Mouse (Mus musculus) thymus, postnatal 36 days (tissue): ENCODE measurements around the gene Prl8a1.

Experiments used
- DNase-seq, 2 experiments: peaks; one replicate each; pipeline ENCODE4 v3.0.0; 2022; ENCODE audit warnings: mixed read lengths in 2 of 2

Gene Prl8a1

DNA sequence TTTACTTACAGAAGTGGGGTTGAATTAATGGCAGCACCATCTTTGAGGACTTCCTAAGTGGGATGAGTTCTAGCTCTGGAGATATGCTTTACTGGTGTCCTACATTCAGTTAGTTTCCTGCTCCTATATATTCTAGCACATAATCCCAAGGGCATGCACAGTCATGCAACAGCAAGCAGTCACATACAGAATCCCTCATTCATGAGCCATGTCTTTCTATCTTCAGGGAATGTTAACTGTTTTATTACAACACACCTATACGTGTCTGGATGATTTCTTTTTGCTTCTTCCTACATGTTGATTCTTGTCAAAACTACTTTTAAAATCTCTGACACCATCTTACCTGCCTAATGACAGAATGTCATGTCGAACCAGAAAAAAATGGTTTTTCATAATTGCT is at the start of gene Prl8a1:
TSS of gene Prl8a1 (minus strand) at position 101 of the 400 bp plus-strand sequence.
- DNase-seq: no peak

DNA sequence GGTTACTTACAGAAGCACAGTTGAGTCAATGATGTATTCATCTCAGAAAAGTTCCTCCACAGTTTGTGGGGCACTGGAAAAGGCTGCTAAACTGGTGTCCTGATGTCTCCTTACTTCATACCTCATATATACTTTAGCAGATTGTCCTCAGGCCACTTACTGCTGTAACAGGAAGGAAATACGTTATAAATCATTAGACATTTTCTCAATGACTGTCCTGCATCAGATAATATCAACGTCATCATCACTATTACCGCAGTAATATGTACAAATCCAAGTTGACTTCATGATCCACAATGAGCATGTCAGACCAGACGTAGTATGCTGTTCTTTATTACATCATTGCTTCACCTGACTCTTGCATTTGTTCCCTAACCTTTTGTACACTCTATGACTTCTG is 28.5 kb upstream of the Prl8a1 start, which contains the start of gene Prl7b1:
TSS of gene Prl7b1 (minus strand) at position 101 of the 400 bp plus-strand sequence.
- DNase-seq: no peak

DNA sequence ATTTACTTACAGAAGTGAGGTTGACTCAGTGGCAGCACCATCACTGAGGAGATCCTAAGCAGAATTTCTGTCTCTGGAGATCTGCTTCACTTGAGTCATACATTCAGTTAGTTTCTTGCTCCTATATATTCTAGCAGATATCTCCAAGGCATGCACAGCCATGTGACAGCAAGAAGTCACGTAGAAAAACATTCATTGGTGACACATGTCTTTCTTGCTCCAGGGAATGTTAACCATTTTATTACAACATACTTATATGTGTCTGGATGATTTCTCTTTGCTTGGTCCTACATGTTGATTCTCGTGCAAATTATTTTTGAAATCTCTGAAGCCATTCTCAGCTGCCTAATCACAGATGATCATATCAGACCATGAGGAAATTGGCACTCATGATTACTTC is 17.5 kb downstream of the Prl8a1 start, which contains the start of gene Prl8a9:
TSS of gene Prl8a9 (minus strand) at position 101 of the 400 bp plus-strand sequence.
- no peak for DNase-seq

DNA sequence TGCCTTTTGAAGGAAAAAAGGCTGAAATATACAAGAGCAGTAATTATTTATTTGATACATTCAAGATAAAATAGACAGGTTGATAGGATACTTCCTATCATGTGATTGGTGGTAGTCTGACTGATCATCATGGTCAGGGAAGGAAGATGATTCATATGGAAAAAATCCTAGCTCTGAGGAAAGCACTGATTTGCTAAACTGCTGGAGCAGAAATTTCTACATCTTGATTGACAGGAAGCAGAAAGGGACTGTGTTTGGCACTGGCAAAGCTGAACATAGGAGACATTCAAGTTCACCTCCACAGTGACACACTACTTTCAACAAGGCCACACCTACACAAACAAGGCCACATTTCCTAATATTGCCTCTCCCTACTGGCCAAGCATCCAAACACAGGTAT is 28.6 kb downstream of the Prl8a1 start:
- no peak for DNase-seq
